Mouse (Mus musculus): ENCODE results near the gene Tesk2. TPM values are rescaled to one million over a fixed set of nuclear protein-coding genes. Genes with fewer than 3 reads are reported as not detected.

The Tesk2 gene
- total RNA-seq, 1 experiment, result 15.3 TPM

DNA sequence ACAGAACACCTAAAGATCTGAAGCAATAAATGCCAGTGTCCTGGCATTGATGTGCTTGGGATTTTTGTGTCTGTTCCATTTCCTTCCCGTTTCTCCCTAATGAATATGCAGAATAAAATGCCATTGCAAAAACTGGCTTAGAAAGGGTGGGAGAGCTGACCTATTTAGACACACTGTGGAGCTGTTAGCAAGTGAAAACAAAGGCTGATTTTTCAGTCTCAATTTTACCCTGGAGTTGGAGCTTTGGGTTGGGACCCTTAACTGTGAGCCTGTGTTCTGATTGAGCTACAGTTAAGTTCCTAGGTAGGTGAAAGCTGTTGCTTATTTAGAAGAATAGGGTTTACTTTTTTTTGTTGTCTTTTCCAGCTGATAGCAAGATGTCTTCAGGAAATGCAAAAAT lies 33.7 kb upstream of the Tesk2 start:
- in situ Hi-C loops (cut with MboI; ENCODE audit: low sequenced_read_pairs in 2 of 2, unreplicated experiment in 2 of 2), result no loop called here
- H3K36me3 ChIP-seq (ENCODE audit: control insufficient read depth, insufficient read depth, low read length, poor library complexity, severe bottlenecking), result peaks cover 39% of the 10 kb centered on the region
- H3K4me3 ChIP-seq (ENCODE audit: insufficient read depth in 1 of 2, low read depth in 1 of 2, low read length in 2 of 2, poor library complexity in 1 of 2, severe bottlenecking in 1 of 2), result peak overlapping the region; percentile 74 to 96
- peak overlapping the region; percentile 99; the same call in 1 of the 2 replicates for H3K9ac ChIP-seq (ENCODE audit: insufficient read depth, low read depth, low read length, poor library complexity, severe bottlenecking)
- TF ChIP-seq HCFC1 (IDR thresholded peaks at IDR 0.05; ENCODE audit: borderline replicate concordance, insufficient read depth, low read length) (no peak), ZNF384 (IDR thresholded peaks at IDR 0.05; ENCODE audit: low read depth, low read length) (no peak), MAFK (IDR thresholded peaks at IDR 0.05; ENCODE audit: insufficient read depth, low read depth, low read length) (no peak), ZC3H11A (IDR thresholded peaks at IDR 0.05; ENCODE audit: borderline replicate concordance, low read depth, low read length) (no peak), CHD2 (IDR thresholded peaks at IDR 0.05; ENCODE audit: low read depth, low read length) (no peak)
- peaks cover 3 to 6% of the 10 kb centered on the region in 2 experiments; a peak in 3 of 4 replicates for H3K4me1 ChIP-seq (ENCODE audit: control insufficient read depth in 2 of 2, insufficient read depth in 2 of 2, low read length in 2 of 2, poor library complexity in 1 of 2)
- DNase-seq (ENCODE audit: low read depth, low spot score), result no peak
- no peaks in the 10 kb centered on the region for H3K9me3 ChIP-seq (ENCODE audit: control insufficient read depth, insufficient read depth, low read depth, low read length)
- no peak overlapping the region for H3K27ac ChIP-seq (ENCODE audit: insufficient read depth, low read depth, low read length, poor library complexity, severe bottlenecking)

DNA sequence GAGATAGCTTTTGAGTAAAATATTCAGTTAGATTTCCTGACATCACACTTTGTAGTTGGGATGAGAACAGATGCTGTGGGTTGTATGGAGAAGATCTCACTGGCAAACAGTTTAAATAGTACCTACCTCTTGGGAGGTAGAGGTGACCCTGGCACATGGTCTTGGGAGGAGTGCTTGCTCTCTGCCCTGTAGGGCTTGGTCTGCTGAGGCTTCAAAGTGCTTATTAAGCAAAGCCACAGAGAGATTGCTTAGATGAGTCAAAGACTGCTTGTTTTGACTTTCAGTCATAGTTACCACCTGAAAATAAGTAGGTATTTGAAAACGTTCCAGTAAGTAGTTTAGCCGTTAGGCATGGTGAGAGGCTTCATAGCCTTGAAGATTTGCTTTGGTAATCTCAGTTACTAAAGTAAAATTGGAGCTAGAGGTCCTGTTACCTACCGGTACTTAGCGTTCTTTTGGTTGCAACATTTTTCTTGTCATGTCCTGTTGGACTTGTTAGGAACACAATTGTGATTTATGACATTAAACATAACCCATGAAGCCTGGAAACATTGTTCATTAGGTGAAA lies 31.4 kb upstream of the Tesk2 start:
- no peak for TF ChIP-seq CHD2 (IDR thresholded peaks at IDR 0.05; ENCODE audit: low read depth, low read length)
- TF ChIP-seq MAFK (IDR thresholded peaks at IDR 0.05; ENCODE audit: insufficient read depth, low read depth, low read length), result no peak
- TF ChIP-seq ZNF384 (IDR thresholded peaks at IDR 0.05; ENCODE audit: low read depth, low read length), result no peak
- TF ChIP-seq ZC3H11A (IDR thresholded peaks at IDR 0.05; ENCODE audit: borderline replicate concordance, low read depth, low read length), result no peak
- no peak for TF ChIP-seq HCFC1 (IDR thresholded peaks at IDR 0.05; ENCODE audit: borderline replicate concordance, insufficient read depth, low read length)
- H3K9me3 ChIP-seq (ENCODE audit: control insufficient read depth, insufficient read depth, low read depth, low read length), result no peaks in the 10 kb centered on the region
- in situ Hi-C loops (cut with MboI; ENCODE audit: low sequenced_read_pairs in 2 of 2, unreplicated experiment in 2 of 2), result no loop called here
- peak overlapping the region in 1 of 2 experiments; percentile 42; a peak in 1 of 4 replicates for H3K4me3 ChIP-seq (ENCODE audit: insufficient read depth in 1 of 2, low read depth in 1 of 2, low read length in 2 of 2, poor library complexity in 1 of 2, severe bottlenecking in 1 of 2)
- H3K9ac ChIP-seq (ENCODE audit: insufficient read depth, low read depth, low read length, poor library complexity, severe bottlenecking), result no peak overlapping the region
- H3K27ac ChIP-seq (ENCODE audit: insufficient read depth, low read depth, low read length, poor library complexity, severe bottlenecking), result no peak overlapping the region
- no peak for DNase-seq (ENCODE audit: low read depth, low spot score)
- H3K36me3 ChIP-seq (ENCODE audit: control insufficient read depth, insufficient read depth, low read length, poor library complexity, severe bottlenecking), result peaks cover 58% of the 10 kb centered on the region
- H3K4me1 ChIP-seq (ENCODE audit: control insufficient read depth in 2 of 2, insufficient read depth in 2 of 2, low read length in 2 of 2, poor library complexity in 1 of 2), result peaks cover 2 to 3% of the 10 kb centered on the region in 2 experiments; a peak in 2 of 4 replicates

DNA sequence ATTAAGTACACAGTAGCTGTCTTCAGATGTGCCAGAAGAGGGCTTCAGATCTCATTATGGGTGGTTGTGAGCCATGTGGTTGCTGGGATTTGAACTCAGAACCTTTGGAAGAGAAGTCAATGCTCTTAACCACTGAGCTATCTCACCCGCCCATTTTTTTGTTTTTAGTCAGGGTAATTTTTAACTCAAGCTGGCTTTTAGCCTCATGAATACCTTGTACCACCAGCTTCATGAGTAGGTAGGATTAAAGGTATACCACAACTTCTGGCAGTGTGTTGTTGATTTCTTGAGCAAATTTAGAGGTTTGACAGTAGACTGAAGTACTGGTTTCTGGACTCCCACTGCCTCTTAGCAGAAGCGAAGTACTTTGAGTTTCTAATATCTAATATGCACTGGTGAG lies 28.6 kb upstream of the Tesk2 start:
- Histone ChIP-seq H3K4me3 (ENCODE audit: insufficient read depth in 1 of 2, low read depth in 1 of 2, low read length in 2 of 2, poor library complexity in 1 of 2, severe bottlenecking in 1 of 2) (no peak overlapping the region), H3K9me3 (ENCODE audit: control insufficient read depth, insufficient read depth, low read depth, low read length) (no peaks in the 10 kb centered on the region), H3K36me3 (ENCODE audit: control insufficient read depth, insufficient read depth, low read length, poor library complexity, severe bottlenecking) (peaks cover 69% of the 10 kb centered on the region), H3K4me1 (ENCODE audit: control insufficient read depth in 2 of 2, insufficient read depth in 2 of 2, low read length in 2 of 2, poor library complexity in 1 of 2) (peaks cover 2 to 3% of the 10 kb centered on the region in 2 experiments; a peak in 1 of 4 replicates), H3K9ac (ENCODE audit: insufficient read depth, low read depth, low read length, poor library complexity, severe bottlenecking) (no peak overlapping the region), H3K27ac (ENCODE audit: insufficient read depth, low read depth, low read length, poor library complexity, severe bottlenecking) (no peak overlapping the region)
- DNase-seq (ENCODE audit: low read depth, low spot score), result no peak
- in situ Hi-C loops (cut with MboI; ENCODE audit: low sequenced_read_pairs in 2 of 2, unreplicated experiment in 2 of 2), result no loop called here
- TF ChIP-seq HCFC1 (IDR thresholded peaks at IDR 0.05; ENCODE audit: borderline replicate concordance, insufficient read depth, low read length) (no peak), MAFK (IDR thresholded peaks at IDR 0.05; ENCODE audit: insufficient read depth, low read depth, low read length) (no peak)

DNA sequence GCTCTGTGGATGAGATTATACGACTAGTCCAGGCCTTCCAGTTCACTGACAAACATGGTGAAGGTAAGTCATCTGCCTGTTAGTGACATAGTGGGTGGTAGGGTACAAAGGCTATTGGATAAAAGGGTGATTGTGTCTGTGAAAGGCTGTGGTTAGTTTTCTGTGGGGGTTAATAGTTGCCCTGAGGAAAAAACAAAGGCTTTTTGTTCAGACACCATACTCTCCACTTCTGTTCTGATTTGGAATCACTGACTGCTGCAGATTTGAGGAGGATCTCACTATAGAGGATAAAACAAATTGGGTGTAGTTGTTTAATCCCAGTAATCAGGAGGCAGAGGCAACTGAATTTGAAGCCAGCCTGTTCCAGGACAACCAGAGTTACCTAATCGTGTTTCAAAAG lies 27.0 kb upstream of the Tesk2 start:
- in situ Hi-C loops (cut with MboI; ENCODE audit: low sequenced_read_pairs in 2 of 2, unreplicated experiment in 2 of 2), result no loop called here
- H3K4me3 ChIP-seq (ENCODE audit: insufficient read depth in 1 of 2, low read depth in 1 of 2, low read length in 2 of 2, poor library complexity in 1 of 2, severe bottlenecking in 1 of 2), result no peak overlapping the region
- peaks cover 72% of the 10 kb centered on the region for H3K36me3 ChIP-seq (ENCODE audit: control insufficient read depth, insufficient read depth, low read length, poor library complexity, severe bottlenecking)
- H3K4me1 ChIP-seq (ENCODE audit: control insufficient read depth in 2 of 2, insufficient read depth in 2 of 2, low read length in 2 of 2, poor library complexity in 1 of 2), result peaks cover 0 to 2% of the 10 kb centered on the region in 2 experiments; a peak in 1 of 4 replicates
- H3K9me3 ChIP-seq (ENCODE audit: control insufficient read depth, insufficient read depth, low read depth, low read length), result no peaks in the 10 kb centered on the region
- no peak for TF ChIP-seq ZC3H11A (IDR thresholded peaks at IDR 0.05; ENCODE audit: borderline replicate concordance, low read depth, low read length)
- no peak for TF ChIP-seq MAFK (IDR thresholded peaks at IDR 0.05; ENCODE audit: insufficient read depth, low read depth, low read length)
- TF ChIP-seq HCFC1 (IDR thresholded peaks at IDR 0.05; ENCODE audit: borderline replicate concordance, insufficient read depth, low read length), result no peak
- no peak for TF ChIP-seq CHD2 (IDR thresholded peaks at IDR 0.05; ENCODE audit: low read depth, low read length)
- no peak for TF ChIP-seq ZNF384 (IDR thresholded peaks at IDR 0.05; ENCODE audit: low read depth, low read length)
- no peak for DNase-seq (ENCODE audit: low read depth, low spot score)
- no peak overlapping the region for H3K9ac ChIP-seq (ENCODE audit: insufficient read depth, low read depth, low read length, poor library complexity, severe bottlenecking)
- H3K27ac ChIP-seq (ENCODE audit: insufficient read depth, low read depth, low read length, poor library complexity, severe bottlenecking), result no peak overlapping the region
